Mouse (Mus musculus) midbrain, postnatal 0 days (tissue): ENCODE results near the gene Cby3. TPM values are rescaled to one million over a fixed set of nuclear protein-coding genes. Genes with fewer than 3 reads are reported as not detected.

ENCODE experiments used
- ATAC-seq: fragments of 200-750 bp; cut with Nextera tagmentation; 2 replicates; pipeline ENCODE4 v1.8.0; 2017; ENCODE audit warnings: moderate number of reproducible peaks, mild to moderate bottlenecking, moderate TSS enrichment, moderate library complexity; ENCODE audit not compliant: low FRiP score
- DNase-seq: peaks from one replicate; pipeline ENCODE4 v3.0.0-alpha.2; 2015; ENCODE audit warnings: low spot score
- H3K27ac ChIP-seq: fragments of 300-500 bp; sonication (generic); 2 replicates; pipeline ENCODE4 v1.5.1; 2014; ENCODE audit warnings: low read depth, mild to moderate bottlenecking, low read length, mixed read lengths
- H3K27me3 ChIP-seq: fragments of 300-500 bp; sonication (generic); 2 replicates; pipeline ENCODE4 v1.6.1; 2014; ENCODE audit warnings: low read length, control low read depth, mixed read lengths; ENCODE audit not compliant: insufficient read depth
- H3K36me3 ChIP-seq: fragments of 300-500 bp; sonication (generic); 2 replicates; pipeline ENCODE4 v1.6.1; 2014; ENCODE audit warnings: low read length, control low read depth, mixed read lengths; ENCODE audit not compliant: insufficient read depth
- H3K4me1 ChIP-seq: fragments of 300-500 bp; sonication (generic); 2 replicates; pipeline ENCODE4 v1.6.1; 2014; ENCODE audit warnings: mild to moderate bottlenecking, control low read depth, antibody characterized with exemption, low read length, mixed read lengths; ENCODE audit not compliant: insufficient read depth
- H3K4me2 ChIP-seq: fragments of 300-500 bp; sonication (generic); 2 replicates; pipeline ENCODE4 v1.6.1; 2014; ENCODE audit warnings: low read depth, mild to moderate bottlenecking, low read length, mixed read lengths; ENCODE audit not compliant: poor library complexity, severe bottlenecking
- H3K4me3 ChIP-seq: fragments of 300-500 bp; sonication (generic); 2 replicates; pipeline ENCODE4 v1.5.1; 2014; ENCODE audit warnings: low read depth, mild to moderate bottlenecking, low read length, moderate library complexity
- H3K9ac ChIP-seq: fragments of 300-500 bp; sonication (generic); replicated peaks from 2 replicates; pipeline ENCODE4 v1.6.1; 2014; ENCODE audit warnings: mild to moderate bottlenecking, low read length, moderate library complexity, mixed read lengths; ENCODE audit not compliant: poor library complexity, severe bottlenecking
- H3K9me3 ChIP-seq: fragments of 300-500 bp; sonication (generic); 2 replicates; pipeline ENCODE4 v1.6.1; 2016; ENCODE audit warnings: low read length, control low read depth
- CTCF ChIP-seq: IDR thresholded peaks from 2 replicates; pipeline ENCODE4 v1.5.1; 2016; ENCODE audit warnings: antibody characterized with exemption, mild to moderate bottlenecking
- WGBS: fragments of 180-500 bp; shearing (Covaris S2); extraction: QIAGEN DNeasy Blood & Tissue Kit; methylation state at CpG from one replicate; pipeline ENCODE4 v1.1.7; 2014; 5-methylcytosine and 5-hydroxymethylcytosine counted together
- microRNA counts: library from miRNA; unstranded; fragments of <30 nt; microRNA quantifications from one replicate; lab custom pipeline; 2015
- microRNA-seq: library from miRNA; unstranded; fragments of <30 nt; microRNA quantifications from one replicate; pipeline ENCODE4, GENCODE M21; 2016; ENCODE audit warnings: borderline number of aligned reads
- polyA plus RNA-seq: library from polyadenylated mRNA; unstranded; fragments of >200 nt; fragmentation: Nextera tagmentation; extraction: Ambion mirVana; gene quantifications from 2 replicates; pipeline ENCODE4 v1.2.1, GENCODE M21; 2015
- total RNA-seq: library from RNA; depleted of rRNA; stranded (reverse); fragments of >200 nt; gene quantifications from 2 replicates; pipeline ENCODE4 v1.2.3, GENCODE M21; 2014; rRNA removed

Cby3 gene
- total and polyA plus RNA-seq, 2 experiments from 2014 or later, result 0.71 to 1.8 TPM

DNA sequence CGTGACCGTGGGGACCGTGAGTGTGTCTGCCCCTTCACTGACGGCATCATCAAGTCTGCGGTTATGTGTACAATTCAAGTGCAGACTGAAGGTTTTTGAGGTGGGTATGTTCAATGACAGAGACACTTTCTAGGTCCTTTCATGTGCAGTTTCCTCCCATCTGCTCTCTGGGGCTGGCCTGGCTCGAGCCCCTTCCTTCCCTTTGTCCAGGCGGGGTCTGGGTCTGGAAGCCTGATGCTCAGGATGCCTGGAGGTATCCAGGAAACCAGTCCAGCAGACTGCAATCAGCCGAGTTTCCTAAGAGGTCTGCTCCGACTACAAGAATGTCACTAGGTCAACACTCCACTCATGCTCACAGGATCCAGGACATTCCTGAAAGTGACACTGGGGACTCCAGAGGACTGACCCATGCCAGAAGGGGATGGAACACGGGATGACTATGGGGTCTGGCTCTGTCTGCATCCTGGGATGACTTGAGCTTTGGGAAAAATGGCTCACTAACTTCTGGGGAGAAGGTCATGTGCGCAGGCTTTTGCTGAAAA, 42.6 kb downstream of the Cby3 start:
- 77% methylated on average over 11 of the region's 11 CpGs for WGBS
- TF ChIP-seq CTCF, result no peak
- H3K27ac ChIP-seq, result no peak overlapping the region
- H3K27me3 ChIP-seq, result no peaks in the 10 kb centered on the region
- H3K4me1 ChIP-seq, result no peaks in the 10 kb centered on the region
- H3K9ac ChIP-seq, result no peak overlapping the region
- no peak overlapping the region for H3K4me2 ChIP-seq
- peaks cover 62% of the 10 kb centered on the region for H3K36me3 ChIP-seq
- DNase-seq, result no peak
- ATAC-seq, result no peak
- no peaks in the 10 kb centered on the region for H3K9me3 ChIP-seq
- H3K4me3 ChIP-seq, result no peak overlapping the region

DNA sequence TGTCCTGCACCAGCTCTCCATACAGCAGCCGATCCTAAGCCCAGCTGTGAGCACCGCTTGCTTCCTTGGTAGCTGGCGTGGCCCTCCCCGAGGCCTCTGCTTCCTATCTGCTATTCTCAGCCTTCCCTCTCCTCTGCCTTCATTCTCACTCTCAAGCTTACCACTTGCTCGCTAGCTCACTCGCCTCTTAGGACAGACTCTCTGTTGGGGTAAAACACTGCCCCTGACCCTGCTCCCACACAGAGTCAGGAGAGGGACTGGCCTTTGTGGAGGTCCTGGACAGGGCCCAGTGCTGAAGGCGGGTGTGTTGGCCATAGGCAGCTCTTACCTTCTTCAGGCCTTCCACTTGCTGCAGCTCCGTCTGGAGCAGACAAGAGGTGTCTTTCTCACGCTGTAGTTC, 43.1 kb downstream of the Cby3 start:
- Histone ChIP-seq H3K27me3 (no peaks in the 10 kb centered on the region), H3K4me1 (no peaks in the 10 kb centered on the region), H3K9ac (no peak overlapping the region), H3K9me3 (no peaks in the 10 kb centered on the region), H3K4me2 (no peak overlapping the region), H3K4me3 (no peak overlapping the region), H3K27ac (no peak overlapping the region), H3K36me3 (peaks cover 61% of the 10 kb centered on the region)
- ATAC-seq (no peak), DNase-seq (no peak)
- 88% methylated on average over 9 of the region's 9 CpGs for WGBS
- no peak for TF ChIP-seq CTCF

- Histone ChIP-seq H3K9me3 (no peaks in the 10 kb centered on the region), H3K27ac (no peak overlapping the region), H3K27me3 (no peaks in the 10 kb centered on the region), H3K36me3 (peaks cover 62% of the 10 kb centered on the region), H3K4me3 (no peak overlapping the region), H3K4me1 (no peaks in the 10 kb centered on the region), H3K4me2 (no peak overlapping the region), H3K9ac (no peak overlapping the region)
- 88% methylated on average over 13 of the region's 13 CpGs for WGBS
- DNase-seq (no peak), ATAC-seq (no peak)
- no peak for TF ChIP-seq CTCF
Observed at GRCm38 (mm10) chr11:50398803-50399202, 44.5 kb downstream of the Cby3 start.

DNA sequence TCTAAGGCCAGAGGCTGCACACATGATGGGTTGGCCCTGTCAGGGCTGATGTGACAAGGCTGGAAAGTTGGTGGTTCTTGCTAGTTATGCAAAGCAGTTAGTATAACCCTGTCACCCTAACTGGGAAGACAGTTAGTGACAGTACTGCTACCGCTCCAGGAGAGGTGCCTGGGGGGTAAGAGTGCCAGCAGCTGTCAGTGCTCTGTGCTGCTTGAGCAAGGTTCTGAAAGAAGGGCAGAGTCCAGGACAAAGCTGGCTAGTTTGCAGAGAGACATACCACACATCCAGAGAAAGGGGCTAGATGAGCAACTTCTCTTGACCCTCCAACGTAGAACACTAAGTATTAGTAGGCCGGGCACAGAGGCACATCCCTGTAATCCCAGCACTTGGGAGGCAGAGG, 48.2 kb downstream of the Cby3 start:
- no peak for TF ChIP-seq CTCF
- H3K4me2 ChIP-seq, result no peak overlapping the region
- H3K4me1 ChIP-seq, result no peaks in the 10 kb centered on the region
- H3K9me3 ChIP-seq, result no peaks in the 10 kb centered on the region
- no peaks in the 10 kb centered on the region for H3K27me3 ChIP-seq
- WGBS, result 97% methylated on average over 3 of the region's 3 CpGs
- H3K9ac ChIP-seq, result no peak overlapping the region
- H3K36me3 ChIP-seq, result peaks cover 56% of the 10 kb centered on the region
- no peak overlapping the region for H3K27ac ChIP-seq
- ATAC-seq, result no peak
- DNase-seq, result no peak
- H3K4me3 ChIP-seq, result no peak overlapping the region

DNA sequence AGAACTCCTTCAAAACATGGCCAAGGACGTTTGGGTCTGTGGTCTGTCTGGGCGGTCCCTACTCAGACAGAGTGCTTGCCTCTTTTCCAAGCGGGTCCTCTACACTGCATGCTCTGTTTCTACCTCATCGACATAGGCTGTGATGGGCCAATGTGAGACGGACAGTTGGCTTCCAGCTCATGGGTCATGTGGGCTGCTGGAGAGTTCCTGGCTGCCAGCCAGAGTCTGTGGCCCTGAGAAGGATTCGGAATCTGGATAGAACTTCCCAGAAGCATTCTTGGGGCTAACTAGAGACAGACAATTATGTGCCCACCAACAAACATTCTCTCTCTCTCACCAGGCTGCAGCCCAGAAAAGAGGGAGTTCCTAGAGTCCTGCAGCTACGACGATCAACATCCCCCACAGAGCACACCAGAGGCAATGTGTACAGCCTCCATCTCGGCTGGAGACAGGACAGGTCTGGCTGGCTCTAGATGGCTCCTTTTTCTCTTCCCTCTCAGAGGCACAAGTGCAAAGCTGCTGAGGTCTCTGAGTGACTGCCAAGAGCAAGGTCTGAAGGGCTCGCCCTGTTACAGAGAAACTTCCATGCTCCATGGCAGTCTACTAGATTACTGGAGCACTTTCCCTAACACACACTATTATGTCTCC, 49.2 kb downstream of the Cby3 start:
- Histone ChIP-seq H3K4me3 (no peak overlapping the region), H3K27ac (no peak overlapping the region), H3K9ac (no peak overlapping the region), H3K36me3 (peaks cover 49% of the 10 kb centered on the region), H3K27me3 (no peaks in the 10 kb centered on the region), H3K4me2 (no peak overlapping the region), H3K4me1 (no peaks in the 10 kb centered on the region), H3K9me3 (no peaks in the 10 kb centered on the region)
- ATAC-seq (0 out of 2 replicates have a peak, but pooled peaks have one; percentile 44), DNase-seq (peak; percentile 66)
- TF ChIP-seq CTCF, result no peak
- 75% methylated on average over 10 of the region's 10 CpGs for WGBS

DNA sequence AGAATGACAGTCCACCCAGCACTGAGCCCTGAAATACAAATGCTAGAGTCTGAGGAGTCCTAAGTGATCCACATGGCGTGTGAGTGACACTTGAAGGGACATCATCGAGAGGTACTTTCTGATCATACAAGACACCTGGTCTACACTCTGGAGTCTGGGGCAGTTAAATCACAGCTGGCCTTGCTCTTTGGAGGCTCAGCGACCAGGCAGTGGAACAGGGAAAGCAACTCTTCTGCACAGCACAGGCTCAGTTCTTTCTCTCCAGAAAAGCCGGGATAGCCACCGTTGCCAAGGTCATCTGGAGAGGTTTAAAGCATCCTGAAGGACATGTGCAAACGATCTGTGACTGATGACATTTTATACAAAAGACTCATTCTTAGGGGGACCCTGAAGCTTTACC, 53.0 kb downstream of the Cby3 start:
- peaks cover 53% of the 10 kb centered on the region for H3K36me3 ChIP-seq
- WGBS, result 74% methylated on average over 6 of the region's 6 CpGs
- TF ChIP-seq CTCF, result no peak

More for the DNA sequence above, 53.0 kb downstream of the Cby3 start:
- Histone ChIP-seq H3K4me1 (no peaks in the 10 kb centered on the region), H3K27ac (no peak overlapping the region), H3K4me3 (no peak overlapping the region), H3K9ac (no peak overlapping the region), H3K9me3 (no peaks in the 10 kb centered on the region), H3K27me3 (no peaks in the 10 kb centered on the region), H3K4me2 (no peak overlapping the region)
- no peak for ATAC-seq
- no peak for DNase-seq

MicroRNA genes within 50 kb of the gene (microRNA counts, 519-probe panel; counts per million panel counts)
- microRNA mmu-miR-804 (lab: Ali Mortazavi, UCI), result 4,178 counts per million, percentile 83 among the panel's probes with 10 or more counts

Small RNAs within 50 kb of the gene (microRNA-seq; reads per million reads assigned to microRNA genes)
- gene Mir804, result not detected

Other genes starting within 250 kb of the Cby3 start
- 58.5 and 68.8 TPM in 2 replicates for gene Tbc1d9b, start 223.1 kb upstream of the Cby3 start, total RNA-seq
- gene Tbc1d9b, start 223.1 kb upstream of the Cby3 start, polyA plus RNA-seq, result 31.3 and 32.5 TPM in 2 replicates
- gene Mrnip, start 180.0 kb upstream of the Cby3 start, total RNA-seq, result 37.1 and 41.3 TPM in 2 replicates
- 37.9 and 40.7 TPM in 2 replicates for gene Mrnip, start 180.0 kb upstream of the Cby3 start, polyA plus RNA-seq
- gene Sqstm1, start 143.6 kb upstream of the Cby3 start, total RNA-seq, result 314 and 335 TPM in 2 replicates
- gene Sqstm1, start 143.6 kb upstream of the Cby3 start, polyA plus RNA-seq, result 455 and 484 TPM in 2 replicates
- 115 and 152 TPM in 2 replicates for gene Mgat4b, start 143.6 kb upstream of the Cby3 start, total RNA-seq
- 77.3 and 77.9 TPM in 2 replicates for gene Mgat4b, start 143.6 kb upstream of the Cby3 start, polyA plus RNA-seq
- gene Ltc4s, start 115.8 kb upstream of the Cby3 start, total RNA-seq, result 3.5 and 21.3 TPM in 2 replicates
- 5.3 and 6.0 TPM in 2 replicates for gene Ltc4s, start 115.8 kb upstream of the Cby3 start, polyA plus RNA-seq
- 12.5 and 12.8 TPM in 2 replicates for gene Maml1, start 62.2 kb upstream of the Cby3 start, total RNA-seq
- 1.5 and 1.6 TPM in 2 replicates for gene Maml1, start 62.2 kb upstream of the Cby3 start, polyA plus RNA-seq
- 227 and 275 TPM in 2 replicates for gene Canx, start 28.8 kb upstream of the Cby3 start, total RNA-seq
- gene Canx, start 28.8 kb upstream of the Cby3 start, polyA plus RNA-seq, result 235 and 244 TPM in 2 replicates
- gene Hnrnph1, start 22.5 kb downstream of the Cby3 start, total RNA-seq, result 215 and 300 TPM in 2 replicates
- 262 and 273 TPM in 2 replicates for gene Hnrnph1, start 22.5 kb downstream of the Cby3 start, polyA plus RNA-seq
- gene Rufy1, start 76.7 kb downstream of the Cby3 start, total RNA-seq, result 11.3 and 21.8 TPM in 2 replicates
- gene Rufy1, start 76.7 kb downstream of the Cby3 start, polyA plus RNA-seq, result 19.9 and 20.6 TPM in 2 replicates
- 12.7 and 17.9 TPM in 2 replicates for gene Adamts2, start 247.6 kb downstream of the Cby3 start, total RNA-seq
- gene Adamts2, start 247.6 kb downstream of the Cby3 start, polyA plus RNA-seq, result 4.5 and 4.9 TPM in 2 replicates